Mouse (Mus musculus) A20 (cell line): Measurements from ENCODE around the gene Ptchd1.

ENCODE experiments used
- DNase-seq: peaks from one replicate; pipeline ENCODE4 v3.0.0-alpha.2; 2011; ENCODE audit warnings: low read depth, low spot score

Ptchd1 gene

DNA sequence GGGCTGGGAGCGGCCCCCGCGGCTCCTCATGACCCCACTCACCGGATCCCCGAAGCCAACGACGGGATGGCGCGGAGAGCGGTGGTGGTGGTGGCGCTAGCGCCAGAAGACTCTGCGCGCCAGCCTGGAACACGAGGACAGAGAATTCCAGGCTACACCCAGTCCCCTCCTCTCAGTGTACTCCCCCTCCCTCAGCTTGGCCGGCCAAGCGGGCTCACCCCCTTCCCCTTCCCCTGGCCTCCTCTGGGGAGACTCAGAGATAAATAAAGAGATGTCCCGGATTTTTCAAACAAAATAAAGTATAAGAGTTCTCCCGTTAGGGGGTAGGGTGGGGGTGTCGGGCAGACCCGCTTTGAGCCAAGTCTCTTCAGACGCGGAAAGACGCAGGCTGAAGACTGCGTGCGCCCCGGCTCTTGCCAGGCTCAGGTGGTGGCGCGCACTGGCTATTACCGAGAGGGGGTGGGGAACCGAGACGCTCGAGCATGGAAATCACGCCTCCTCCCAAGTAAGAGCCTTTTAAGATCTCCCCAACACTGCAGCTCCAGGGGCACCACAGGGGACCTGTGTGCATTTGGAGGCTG, at the start of gene Ptchd1:
TSS of gene Ptchd1 (minus strand) at position 114 of the 581 bp plus-strand sequence.
- DNase-seq: no peak

DNA sequence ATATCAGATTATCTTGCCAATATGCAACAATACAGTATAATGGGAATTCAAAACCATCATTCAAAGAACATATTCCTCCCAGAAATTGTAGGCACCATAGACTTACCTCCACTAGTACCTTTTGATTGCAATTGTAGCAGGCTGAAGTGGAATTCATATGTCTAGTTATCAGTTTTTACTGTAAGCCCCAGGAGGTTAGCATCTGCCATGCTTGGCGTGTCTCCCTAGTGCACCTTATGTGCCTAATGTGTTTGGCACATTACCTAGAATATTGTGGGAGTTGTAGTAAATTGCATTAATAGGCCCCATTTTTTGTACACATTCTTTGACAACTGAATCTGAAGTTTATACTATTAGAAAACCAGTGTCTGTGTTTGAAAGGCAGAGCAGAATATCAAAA, 34.4 kb upstream of the Ptchd1 start:
- no peak for DNase-seq

DNA sequence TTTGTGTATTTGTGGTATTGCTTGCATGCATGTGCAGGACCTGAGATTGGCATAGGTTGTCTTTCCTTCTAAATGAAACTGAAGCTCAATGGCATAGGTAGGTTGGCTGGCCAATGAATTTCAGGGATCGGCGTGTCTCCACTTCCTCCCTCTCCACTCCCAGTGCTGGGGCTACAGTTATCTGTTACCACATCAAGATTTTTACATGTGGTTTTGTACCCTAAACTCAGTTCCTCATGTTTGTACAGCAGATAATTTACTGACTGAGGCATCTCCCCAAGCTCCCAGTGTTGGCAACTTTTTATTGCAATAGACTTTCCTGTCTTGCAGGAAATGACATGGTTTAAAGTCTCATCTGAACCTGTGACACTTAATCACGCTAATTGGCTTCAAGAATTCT, 22.4 kb upstream of the Ptchd1 start:
- no peak for DNase-seq

DNA sequence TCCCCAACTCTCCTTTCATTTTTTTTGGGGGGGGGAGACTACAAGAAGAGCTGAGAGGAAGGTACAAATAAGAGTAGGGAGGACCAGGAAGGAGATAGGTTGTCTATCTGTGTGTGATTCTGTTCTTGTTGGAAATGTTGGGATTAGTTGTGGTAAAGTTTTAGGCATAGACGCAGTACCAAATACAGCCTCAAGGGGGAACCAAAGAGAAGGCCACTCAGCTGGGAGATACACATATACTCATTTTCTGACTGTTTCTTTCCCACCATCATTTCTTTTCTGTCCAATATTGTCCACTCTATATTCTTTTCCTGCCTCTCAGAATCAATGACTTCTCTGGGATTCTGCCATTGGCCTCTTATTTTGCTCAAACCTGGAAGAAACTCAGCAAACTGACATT, 20.4 kb upstream of the Ptchd1 start:
- peak; percentile 16 for DNase-seq

- DNase-seq: no peak
Observed at GRCm38 (mm10) chrX:155625671-155626196, 2.1 kb upstream of the Ptchd1 start.

- no peak for DNase-seq
Observed at GRCm38 (mm10) chrX:155624895-155625294, 1.3 kb upstream of the Ptchd1 start.

- no peak for DNase-seq
Observed at GRCm38 (mm10) chrX:155624341-155624841, 777 bp upstream of the Ptchd1 start, which contains the start of gene Gm15155. Gene Gm15155, plus strand, starts transcription at chrX:155624741.

DNA sequence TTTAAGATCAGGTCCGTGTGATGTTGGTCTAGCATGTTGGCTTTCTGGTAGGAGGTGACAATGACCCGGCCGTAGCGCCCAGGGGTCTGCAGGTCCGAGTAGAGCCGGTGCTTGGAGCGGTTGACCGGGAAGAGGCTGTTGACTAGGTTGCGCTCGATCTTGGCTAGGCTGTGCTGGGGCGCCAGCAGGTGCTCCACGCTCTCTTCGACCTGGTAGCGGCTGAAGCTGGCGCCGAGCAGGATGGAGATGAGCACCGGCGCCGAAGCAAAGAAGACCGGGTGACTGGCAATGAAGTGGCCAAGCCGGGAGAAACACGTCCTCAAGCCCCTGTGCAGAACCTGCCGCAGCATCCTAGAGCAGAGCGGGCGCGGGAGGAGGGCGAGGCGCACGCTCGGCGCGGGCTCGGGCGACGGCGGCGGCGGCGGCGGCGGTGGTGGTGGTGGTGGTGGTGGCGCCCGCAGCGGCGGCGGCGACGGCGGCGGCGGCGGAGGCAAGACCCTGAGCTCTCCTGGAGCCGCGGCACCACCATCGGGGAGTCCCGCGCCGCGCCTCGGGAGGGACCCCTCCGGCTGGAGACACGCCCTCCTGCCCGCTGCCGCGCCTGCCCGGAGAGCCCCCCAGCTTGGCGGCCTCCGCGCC, 534 bp downstream of the Ptchd1 start:
- DNase-seq: no peak

DNA sequence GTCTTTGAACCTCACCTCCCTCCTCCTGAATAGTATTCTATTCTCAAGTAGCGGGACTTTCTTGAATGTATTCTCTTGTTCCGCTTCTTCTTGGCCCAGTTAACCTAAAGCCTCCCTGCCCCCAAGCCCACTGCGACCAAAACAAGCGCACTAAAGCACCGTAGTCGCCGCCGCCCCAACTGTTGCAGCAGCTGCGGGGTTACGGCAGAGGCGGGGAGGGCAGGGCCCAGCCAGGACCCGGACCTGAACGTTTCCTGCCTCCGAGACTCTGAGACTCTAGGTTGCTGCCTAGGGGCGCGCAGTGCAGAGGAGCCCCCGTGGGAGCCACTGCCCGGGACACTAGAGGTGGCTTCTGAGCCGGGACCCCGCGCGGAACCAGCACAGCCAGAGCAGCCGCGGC, 1.1 kb downstream of the Ptchd1 start:
- DNase-seq: peak; percentile 51

DNA sequence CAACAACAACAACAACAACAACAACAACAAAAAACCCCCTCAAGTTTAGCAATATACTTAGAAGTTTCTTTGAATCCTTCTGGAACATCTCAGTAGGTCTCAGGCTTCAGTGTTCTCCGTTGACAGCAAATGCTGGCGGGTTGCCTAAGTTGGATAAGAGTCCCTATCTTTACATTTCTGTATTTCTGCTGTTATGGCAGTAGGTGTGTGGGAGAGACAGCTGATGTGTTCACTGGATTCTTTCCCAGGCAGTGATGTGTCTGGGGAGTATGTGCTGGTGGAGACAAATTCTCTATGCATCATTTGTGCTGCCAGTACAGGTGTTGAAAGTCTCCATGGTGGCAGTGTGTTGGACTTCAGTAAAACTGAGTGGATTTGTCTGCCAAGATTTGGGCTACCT, 22.4 kb downstream of the Ptchd1 start:
- DNase-seq: no peak

- no peak for DNase-seq
Observed at GRCm38 (mm10) chrX:155596390-155596789, 27.2 kb downstream of the Ptchd1 start.

DNA sequence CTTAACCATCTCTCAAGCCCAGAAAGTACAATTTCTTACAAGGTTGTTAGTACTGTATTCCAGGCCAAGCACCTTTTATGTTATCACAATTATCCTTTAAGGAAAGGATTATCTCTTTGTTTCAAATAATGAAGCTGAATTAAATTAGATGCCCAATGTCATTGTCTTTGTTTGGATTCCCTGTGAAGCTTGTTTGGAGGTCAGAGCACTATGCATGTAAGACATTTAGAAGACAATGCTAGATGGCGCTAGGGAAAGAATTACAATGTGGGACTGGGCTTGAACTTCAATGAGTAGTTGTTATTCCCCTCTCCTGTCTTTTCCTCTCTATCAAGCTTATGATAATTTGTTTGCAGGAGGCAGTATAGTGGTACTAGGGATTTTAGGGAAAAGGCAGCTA, 28.9 kb downstream of the Ptchd1 start:
- DNase-seq: no peak

GRCm38 (mm10) chrX:155592467-155592866, 31.1 kb downstream of the Ptchd1 start:
- no peak for DNase-seq

- no peak for DNase-seq
Observed at GRCm38 (mm10) chrX:155591490-155591889, 32.1 kb downstream of the Ptchd1 start.

- peak; percentile 7 for DNase-seq
Observed at GRCm38 (mm10) chrX:155584586-155584985, 39.0 kb downstream of the Ptchd1 start.

GRCm38 (mm10) chrX:155579791-155580190, 43.8 kb downstream of the Ptchd1 start:
- no peak for DNase-seq

GRCm38 (mm10) chrX:155572396-155572795, 51.2 kb downstream of the Ptchd1 start:
- no peak for DNase-seq

- peak; percentile 16 for DNase-seq
Observed at GRCm38 (mm10) chrX:155543780-155544179, 79.8 kb downstream of the Ptchd1 start.
